Mouse (Mus musculus): ENCODE results near the gene Kat6b. TPM values are rescaled to one million over a fixed set of nuclear protein-coding genes. Genes with fewer than 3 reads are reported as not detected.
"Not testable (repeated sequence)": the region's sequence is repeated elsewhere in the genome, so short reads cannot be mapped to it uniquely, and the experiment has no call there.

Kat6b gene
- polyA plus RNA-seq, 1 experiment from 2014 or later: 8.1 TPM

GRCm38 (mm10) chr14:21484199-21484598 lies 3.0 kb downstream of the Kat6b start:
- no peak for DNase-seq (ENCODE audit: low spot score)

- DNase-seq (ENCODE audit: low spot score): no peak
Observed at GRCm38 (mm10) chr14:21484693-21485092, 3.5 kb downstream of the Kat6b start.

- no peak for DNase-seq (ENCODE audit: low spot score)
Observed at GRCm38 (mm10) chr14:21485961-21486520, 4.8 kb downstream of the Kat6b start.

- DNase-seq (ENCODE audit: low spot score): not testable (repeated sequence)
Observed at GRCm38 (mm10) chr14:21487135-21487534, 5.9 kb downstream of the Kat6b start.

DNA sequence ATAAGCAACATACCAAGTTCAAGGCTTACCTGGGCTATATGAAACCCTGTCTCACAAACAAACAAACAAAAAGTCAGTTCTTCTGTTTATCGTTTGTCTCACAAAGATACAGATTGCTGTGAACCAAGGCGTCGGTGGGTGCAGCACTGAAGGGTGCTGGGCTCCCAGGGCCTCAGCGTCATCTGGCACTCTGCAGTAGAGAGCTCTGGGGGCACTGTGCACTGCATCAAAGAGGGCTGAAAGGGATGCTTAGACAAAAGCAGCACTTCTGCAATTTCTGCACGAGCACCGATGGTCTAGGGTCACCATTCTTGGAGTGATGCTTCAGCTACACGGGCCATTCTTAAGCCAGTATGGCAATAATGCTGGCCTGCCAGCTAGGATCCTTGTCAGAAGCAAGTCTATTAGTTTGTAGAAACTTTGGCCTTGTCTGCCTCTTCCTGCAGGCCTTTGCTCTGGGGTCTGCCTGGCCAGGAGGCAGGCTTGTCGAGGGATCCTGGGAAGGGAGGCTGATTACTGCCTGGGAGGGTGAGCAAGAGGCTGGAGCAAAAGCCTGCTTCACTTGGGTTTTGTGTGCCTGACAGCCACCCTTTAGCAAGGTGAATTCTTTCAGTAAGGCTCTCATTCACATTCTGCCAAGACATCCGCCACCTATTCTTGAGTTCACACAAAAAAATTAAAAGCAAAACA lies 7.3 kb downstream of the Kat6b start:
- not testable (repeated sequence) for DNase-seq (ENCODE audit: low spot score)

GRCm38 (mm10) chr14:21489116-21489485 lies 7.9 kb downstream of the Kat6b start:
- no peak for DNase-seq (ENCODE audit: low spot score)

GRCm38 (mm10) chr14:21490141-21490540 lies 8.9 kb downstream of the Kat6b start:
- no peak for DNase-seq (ENCODE audit: low spot score)

DNA sequence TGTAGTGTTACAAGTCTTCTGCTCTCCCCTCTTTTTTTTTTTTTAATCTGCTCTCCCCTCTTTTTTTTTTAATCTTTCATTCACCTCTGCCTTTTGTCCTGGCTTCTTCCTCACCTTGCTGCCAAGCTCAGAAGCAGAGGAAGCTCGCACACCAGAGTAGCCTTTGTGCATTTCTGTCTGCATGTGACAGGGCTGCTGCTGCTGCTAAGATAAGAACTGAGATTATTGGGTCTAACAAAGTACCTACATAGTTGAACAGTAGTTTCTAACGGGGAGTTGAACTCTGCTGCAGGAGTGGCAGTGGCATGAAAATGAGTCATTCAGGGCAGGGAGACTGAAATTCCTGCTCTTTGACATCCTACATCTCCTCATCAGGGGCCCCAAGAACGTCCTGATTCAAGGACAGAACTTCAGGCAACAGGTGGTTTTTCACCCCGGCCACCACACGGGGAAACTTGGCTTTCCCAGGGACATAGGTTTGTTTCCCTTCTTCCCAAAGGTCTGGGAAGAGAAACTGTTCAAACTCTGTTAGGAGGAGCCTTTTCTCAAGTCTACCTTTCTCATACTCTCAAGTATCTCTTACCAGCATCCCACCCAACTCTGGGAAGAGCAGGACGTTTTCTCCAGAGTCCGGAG lies 17.2 kb downstream of the Kat6b start:
- DNase-seq (ENCODE audit: low spot score): peak; percentile 10

DNA sequence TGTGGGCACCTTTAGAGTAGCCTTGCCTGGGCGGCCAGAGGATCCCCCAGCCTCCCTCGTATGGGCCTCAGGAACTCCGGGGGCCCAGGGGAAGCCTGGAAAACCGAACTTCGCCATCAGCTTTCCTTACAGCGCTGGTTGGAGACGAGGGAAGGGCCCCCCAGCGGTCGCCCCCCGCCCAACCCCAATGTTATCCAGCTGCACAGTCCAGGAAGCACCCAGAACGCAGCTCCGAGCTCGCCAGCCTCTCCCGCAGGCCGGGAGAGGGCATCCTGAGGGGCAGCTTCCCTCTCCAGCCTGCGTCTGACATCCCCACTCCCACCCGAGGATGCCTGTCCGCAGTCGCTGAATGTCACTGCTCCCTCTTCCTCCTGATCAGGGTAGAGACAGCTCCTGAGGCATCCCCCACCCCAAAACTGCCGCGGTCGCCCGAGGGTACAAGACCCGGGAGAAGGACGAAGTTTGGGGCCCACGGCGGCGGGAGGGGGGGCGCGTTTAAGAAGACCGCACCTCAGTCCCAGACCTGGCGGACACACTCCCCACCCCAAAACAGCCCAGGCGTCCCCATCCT lies 17.9 kb downstream of the Kat6b start:
- peak; percentile 44 for DNase-seq (ENCODE audit: low spot score)

GRCm38 (mm10) chr14:21499631-21500153 lies 18.5 kb downstream of the Kat6b start:
- peak; percentile 65 for DNase-seq (ENCODE audit: low spot score)

DNA sequence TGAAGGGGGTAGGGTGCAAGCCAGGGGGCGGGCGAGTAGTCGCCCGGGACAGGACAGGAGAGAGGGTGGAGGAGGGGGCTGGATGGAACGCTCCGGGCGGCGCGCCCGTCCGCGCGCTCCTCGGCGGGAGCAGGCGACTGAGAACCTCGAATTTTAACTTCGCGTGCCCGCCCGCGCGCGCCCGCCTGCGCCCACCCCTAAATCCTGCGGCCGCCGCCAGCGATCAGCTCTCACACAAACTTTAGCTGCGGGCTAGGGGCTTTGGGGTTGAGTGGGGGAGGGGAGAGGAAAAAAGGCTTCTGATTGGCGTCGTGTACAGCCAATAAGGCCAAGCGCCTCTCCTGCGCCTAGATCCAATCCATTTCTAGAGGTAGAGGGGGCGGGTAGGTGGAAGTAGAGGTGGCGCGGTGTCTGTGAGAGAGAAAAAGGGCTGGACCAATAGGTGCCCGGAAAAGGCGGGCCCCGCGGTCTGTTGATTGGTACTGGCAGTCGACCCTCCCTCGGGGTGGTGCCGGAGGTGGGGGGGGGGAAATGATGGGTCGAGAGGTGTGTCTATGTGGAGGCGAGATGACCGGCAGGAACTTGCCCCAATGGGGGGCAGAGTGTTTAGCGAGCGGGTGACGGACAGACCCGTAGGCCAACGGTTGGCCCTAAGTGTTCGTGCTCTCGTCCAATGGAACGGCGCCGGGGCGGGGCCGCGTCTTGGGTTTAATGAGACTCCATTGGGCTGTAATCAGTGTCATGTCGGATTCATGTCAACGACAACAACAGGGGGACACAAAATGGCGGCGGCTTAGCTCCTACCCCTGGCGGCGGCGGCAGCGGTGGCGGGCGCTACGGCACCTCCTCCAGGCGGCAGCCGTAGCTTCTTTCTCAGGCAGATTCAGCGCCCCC lies 19.2 kb downstream of the Kat6b start:
- peak; percentile 100 for DNase-seq (ENCODE audit: low spot score)

DNA sequence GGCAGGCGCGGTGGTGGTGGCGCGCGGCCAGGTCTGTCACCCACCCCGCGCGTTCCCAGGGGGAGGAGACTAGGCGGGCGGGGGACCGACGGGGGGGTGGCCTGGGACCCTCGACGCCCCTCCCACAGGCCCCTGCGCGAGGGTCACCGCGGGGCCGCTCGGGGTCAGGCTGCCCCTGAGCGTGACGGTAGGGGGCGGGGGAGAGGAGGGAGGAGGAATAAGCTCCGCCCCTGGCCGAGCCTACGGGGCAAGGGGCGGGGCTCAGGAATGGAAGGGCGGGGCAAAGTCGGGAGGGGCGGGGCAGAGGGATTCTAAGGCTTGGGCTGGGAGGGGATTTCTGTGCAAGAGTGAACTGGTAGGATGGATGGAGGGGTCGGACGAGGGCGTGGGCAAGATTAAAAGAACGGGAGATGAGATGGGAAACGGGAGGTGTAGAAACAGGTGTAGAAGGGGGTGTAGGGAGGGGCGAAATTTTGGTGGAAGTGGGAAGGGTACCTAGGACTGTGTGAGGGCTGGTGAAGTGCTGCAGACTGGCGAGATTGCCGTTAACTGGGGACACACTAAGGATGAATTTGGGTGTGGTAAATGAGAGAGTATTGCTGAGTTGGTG lies 19.9 kb downstream of the Kat6b start:
- DNase-seq (ENCODE audit: low spot score): peak; percentile 90

DNA sequence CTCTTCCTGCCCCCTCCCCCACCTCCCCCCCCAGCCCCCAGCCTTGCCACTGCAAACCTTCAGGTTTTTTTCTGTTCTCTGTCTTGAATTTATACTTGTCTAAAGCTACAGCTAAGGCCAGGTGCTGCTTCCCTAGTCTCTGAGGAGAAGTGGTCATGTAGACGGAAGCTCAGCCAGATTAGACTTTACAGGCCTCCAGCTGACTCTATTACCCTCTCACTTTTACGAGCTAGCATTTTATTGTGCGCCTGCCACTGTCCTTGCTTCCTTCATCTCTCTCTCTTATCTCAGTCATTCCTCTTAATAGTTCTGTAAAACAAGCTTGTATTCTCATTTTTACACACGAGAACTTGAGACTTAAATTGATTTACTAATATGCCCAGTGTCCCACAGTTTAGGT lies 23.8 kb downstream of the Kat6b start:
- DNase-seq (ENCODE audit: low spot score): no peak

DNA sequence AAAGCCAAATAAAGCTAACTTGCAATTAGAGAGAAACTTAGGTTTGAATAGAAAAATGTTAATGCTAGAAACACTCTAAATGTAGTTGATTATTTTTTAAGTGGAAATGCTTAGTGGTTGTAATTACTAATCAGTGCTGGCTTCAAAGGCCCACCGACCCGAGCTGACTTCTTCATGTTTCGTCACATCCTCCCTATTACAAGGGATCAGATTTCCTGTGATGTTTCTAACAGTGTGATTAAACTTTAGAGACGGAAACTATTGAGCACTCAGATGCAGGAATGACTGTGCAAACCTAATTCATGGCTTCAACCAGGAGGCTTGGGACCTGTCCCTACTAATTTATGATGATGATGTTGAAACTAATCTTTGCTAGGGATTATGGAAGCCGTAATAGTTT lies 25.8 kb downstream of the Kat6b start:
- DNase-seq (ENCODE audit: low spot score): no peak

DNA sequence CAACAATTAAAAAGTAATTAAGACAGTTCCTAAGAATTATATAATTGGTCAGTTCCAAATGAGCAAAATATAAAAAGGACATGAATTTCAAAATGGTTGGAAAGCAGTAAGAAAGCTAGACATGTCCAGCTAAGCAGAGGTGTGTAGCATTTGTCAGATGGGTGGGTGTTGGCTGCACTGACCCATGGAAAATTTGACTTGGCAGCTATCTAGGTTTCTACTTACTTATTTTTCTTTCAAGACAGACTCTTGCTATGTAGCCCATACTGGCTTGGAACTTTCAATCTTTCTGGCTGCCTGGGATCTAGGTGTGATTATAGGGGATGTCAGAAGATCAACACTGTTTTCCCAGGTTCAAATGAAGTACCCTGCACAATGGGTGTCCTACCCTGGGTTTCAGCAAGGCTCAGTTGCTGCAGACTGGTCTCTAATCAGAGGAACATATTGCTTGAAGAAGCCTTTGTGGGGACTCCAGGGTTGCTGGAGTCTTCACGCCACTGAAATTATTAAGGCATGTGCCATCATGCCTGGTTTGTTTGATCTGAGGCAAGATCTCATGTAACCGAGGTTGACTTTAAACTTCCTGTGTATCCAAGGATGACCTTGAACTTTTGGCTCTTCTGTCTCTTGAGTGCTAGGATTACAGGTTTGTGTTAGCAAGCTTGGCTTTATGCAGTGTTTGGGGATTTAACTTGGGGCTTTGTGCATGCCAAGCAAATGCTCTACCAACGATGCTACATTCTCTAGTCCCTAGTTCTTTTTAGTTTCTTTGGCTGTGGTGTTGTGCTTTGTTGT lies 28.1 kb downstream of the Kat6b start:
- no peak for DNase-seq (ENCODE audit: low spot score)

DNA sequence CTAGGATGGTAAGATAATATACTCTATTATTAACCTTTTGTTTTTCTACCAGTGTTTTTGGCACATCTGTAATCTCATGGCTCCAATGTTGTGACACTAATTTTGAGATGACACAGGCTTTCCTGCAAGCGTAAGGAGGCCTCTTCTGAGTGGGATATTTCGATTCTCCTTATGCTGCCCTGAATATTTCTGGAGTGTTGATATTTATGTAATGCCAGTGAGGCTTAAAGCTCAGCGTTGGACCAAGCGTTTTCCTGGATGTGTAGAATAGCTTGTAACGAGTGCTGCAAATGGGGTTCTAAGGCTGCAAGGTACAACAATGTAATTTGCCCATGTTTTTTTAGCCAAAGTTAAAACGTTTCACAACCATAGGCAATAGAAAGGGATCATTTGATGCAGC lies 30.2 kb downstream of the Kat6b start:
- no peak for DNase-seq (ENCODE audit: low spot score)

GRCm38 (mm10) chr14:21515505-21515904 lies 34.3 kb downstream of the Kat6b start:
- no peak for DNase-seq (ENCODE audit: low spot score)

DNA sequence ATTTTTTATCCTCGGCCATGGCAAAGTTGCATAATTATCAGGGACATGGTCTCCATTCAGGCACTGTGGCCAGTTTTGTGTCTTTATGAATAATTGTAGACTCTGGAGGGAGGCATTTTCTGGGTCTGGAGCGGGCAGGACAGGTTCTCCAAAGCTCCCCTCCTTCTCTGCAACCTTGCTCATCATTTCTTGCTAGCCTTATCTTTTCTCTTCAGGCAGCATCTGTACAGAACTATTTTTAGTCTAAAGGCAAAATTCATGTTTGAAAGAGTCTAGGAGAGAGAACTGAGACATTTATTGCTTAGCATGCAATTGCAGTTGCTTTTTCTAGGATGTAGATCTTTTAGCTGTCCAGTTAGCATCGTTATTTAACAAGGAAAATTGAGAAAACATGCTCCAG lies 38.1 kb downstream of the Kat6b start:
- no peak for DNase-seq (ENCODE audit: low spot score)

- DNase-seq (ENCODE audit: low spot score): no peak
Observed at GRCm38 (mm10) chr14:21520496-21520895, 39.3 kb downstream of the Kat6b start.

DNA sequence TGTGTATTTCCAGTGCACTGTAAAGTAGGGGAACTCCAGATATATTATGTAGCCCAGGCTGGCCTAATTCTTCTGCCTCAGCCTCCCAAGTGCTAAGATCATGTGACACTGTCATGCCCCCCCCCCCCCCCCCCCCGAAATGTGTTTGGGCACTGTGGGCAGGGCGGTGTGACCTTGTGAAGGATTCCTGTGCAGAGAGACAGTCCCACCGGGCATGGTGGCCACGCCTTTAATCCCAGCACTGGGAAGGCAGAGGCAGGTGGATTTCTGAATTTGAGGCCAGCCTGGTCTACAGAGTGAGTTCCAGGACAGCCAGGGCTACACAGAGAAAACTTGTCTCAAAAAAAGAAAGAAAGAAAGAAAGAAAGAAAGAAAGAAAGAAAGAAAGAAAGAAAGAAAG lies 40.3 kb downstream of the Kat6b start:
- not testable (repeated sequence) for DNase-seq (ENCODE audit: low spot score)
